In genomic region chr1:121842381-121843075, GRCm38 (mm10) we compare ENCODE assay signal across 21 mouse cellular contexts.
DNase-seq lines count a peak whose midpoint lies in the region; ATAC-seq and TF ChIP-seq lines count a peak whose summit lies in the region.
"Had no signal": no experiment of that assay in that cellular context is flagged by ENCODE, and none has a peak within 500 bp of the region (broad histone marks: within the 10 kb centered on the region; RNA-seq: fewer than 3 reads in every experiment).

No protein-coding gene starts in this region.

- peak; percentile 60 for DNase-seq in ES-E14 (ENCODE audit: low read depth, low spot score)
- DNase-seq in thymus, postnatal 0 days (ENCODE audit: low spot score), result peak; percentile 56
- DNase-seq in thymus, postnatal 4 days, result peak; percentile 61
- DNase-seq in frontal cortex, postnatal 10 days (ENCODE audit: low spot score in 2 of 2), result no peak
- DNase-seq: adrenal gland, postnatal 14 days; cerebellum, adult 2 months; cerebellum, postnatal 10 days; embryo, embryonic 11 days; gastrocnemius, postnatal 10 days; heart, adult 18-20 months; heart, postnatal 10 days had no signal

- H3K36me3 ChIP-seq in ES-Bruce4 (ENCODE audit: control insufficient read depth, insufficient read depth, low read length, poor library complexity, severe bottlenecking) (no peaks in the 10 kb centered on the region), ES-E14 (ENCODE audit: control insufficient read depth, insufficient read depth, low read length, poor library complexity, severe bottlenecking) (no peaks in the 10 kb centered on the region)
- H3K36me3 ChIP-seq: embryonic facial prominence, embryonic 15.5 days; forebrain, embryonic 10.5 days; forebrain, embryonic 15.5 days; heart, embryonic 10.5 days; intestine, embryonic 15.5 days had no signal

- H3K9me3 ChIP-seq in ES-Bruce4 (replicated peaks; ENCODE audit: control insufficient read depth, insufficient read depth, low read length, poor library complexity, severe bottlenecking) (no peaks in the 10 kb centered on the region), ES-E14 (ENCODE audit: control insufficient read depth, insufficient read depth, low read depth, low read length) (no peaks in the 10 kb centered on the region)
- H3K9me3 ChIP-seq: embryonic facial prominence, embryonic 15.5 days; forebrain, embryonic 10.5 days; forebrain, embryonic 15.5 days; heart, embryonic 10.5 days; intestine, embryonic 15.5 days had no signal

- peak; percentile 67; the same call in 1 of the 2 replicates for TF ChIP-seq EP300 in ES-Bruce4 (IDR thresholded peaks at IDR 0.05; ENCODE audit: insufficient read depth, low read depth, low read length)

- H3K9ac ChIP-seq in ES-Bruce4 (ENCODE audit: low read depth, poor library complexity, severe bottlenecking), result no peak overlapping the region
- no peak overlapping the region for H3K9ac ChIP-seq in ES-E14 (ENCODE audit: insufficient read depth, low read depth, low read length, poor library complexity, severe bottlenecking)
- H3K9ac ChIP-seq: embryonic facial prominence, embryonic 15.5 days; forebrain, embryonic 15.5 days; hindbrain, embryonic 14.5 days; intestine, embryonic 15.5 days had no signal

- H3K4me3 ChIP-seq in ES-Bruce4 (ENCODE audit: low read depth, low read length), result no peak overlapping the region
- no peak overlapping the region for H3K4me3 ChIP-seq in ES-E14 (ENCODE audit: insufficient read depth in 1 of 2, low read depth in 1 of 2, low read length in 2 of 2, poor library complexity in 1 of 2, severe bottlenecking in 1 of 2)
- H3K4me3 ChIP-seq: embryonic facial prominence, embryonic 15.5 days; erythroblast, embryonic 14.5 days; forebrain, embryonic 10.5 days; forebrain, embryonic 15.5 days; heart, embryonic 10.5 days; intestine, embryonic 15.5 days had no signal

- no peak for ATAC-seq in cerebellum, adult (ENCODE audit: insufficient number of reproducible peaks, low FRiP score, low TSS enrichment)
- ATAC-seq: activated CD4-positive, CD25-positive, alpha-beta regulatory T cell, adult 4 months; forebrain, embryonic 15.5 days; intestine, embryonic 15.5 days had no signal

- H3K4me1 ChIP-seq in ES-Bruce4 (ENCODE audit: control insufficient read depth, insufficient read depth, low read length) (peaks cover 6% of the 10 kb centered on the region), ES-E14 (ENCODE audit: control insufficient read depth in 2 of 2, insufficient read depth in 2 of 2, low read length in 2 of 2, poor library complexity in 1 of 2) (peaks cover 0 to 3% of the 10 kb centered on the region in 2 experiments; a peak in 1 of 4 replicates)
- H3K4me1 ChIP-seq: embryonic facial prominence, embryonic 15.5 days; forebrain, embryonic 10.5 days; forebrain, embryonic 15.5 days; heart, embryonic 10.5 days; intestine, embryonic 15.5 days had no signal

- H3K27ac ChIP-seq in ES-Bruce4 (ENCODE audit: insufficient read depth, low read length) (no peak overlapping the region), ES-E14 (ENCODE audit: insufficient read depth, low read depth, low read length, poor library complexity, severe bottlenecking) (no peak overlapping the region)
- H3K27ac ChIP-seq: embryonic facial prominence, embryonic 15.5 days; forebrain, embryonic 10.5 days; forebrain, embryonic 15.5 days; heart, embryonic 10.5 days; hindbrain, embryonic 14.5 days; intestine, embryonic 15.5 days had no signal

- no peak for TF ChIP-seq POLR2A in ES-Bruce4 (IDR thresholded peaks at IDR 0.05; ENCODE audit: insufficient read depth, low read length)

- H3K27me3 ChIP-seq in ES-Bruce4 (ENCODE audit: control insufficient read depth, insufficient read depth, low read length, poor library complexity, severe bottlenecking), result no peaks in the 10 kb centered on the region
- H3K27me3 ChIP-seq: embryonic facial prominence, embryonic 15.5 days; forebrain, embryonic 15.5 days; intestine, embryonic 15.5 days had no signal

- in situ Hi-C loops in ES-E14 (cut with MboI; ENCODE audit: low sequenced_read_pairs in 2 of 2, unreplicated experiment in 2 of 2), result no loop called here

- no peak for TF ChIP-seq CTCF in ES-Bruce4 (IDR thresholded peaks at IDR 0.05; ENCODE audit: low read depth, low read length)

TF ChIP-seq in ES-E14, 5 proteins besides CTCF, POLR2A, EP300 and RAD21:
- TF ChIP-seq MAFK (IDR thresholded peaks at IDR 0.05; ENCODE audit: insufficient read depth, low read depth, low read length) (peak; percentile 54; the same call in 1 of the 2 replicates), ZC3H11A (IDR thresholded peaks at IDR 0.05; ENCODE audit: borderline replicate concordance, low read depth, low read length) (no peak)

Comparison
In these comparisons a context has a peak if more than half of its experiments do, and no peak if none do; other contexts are left out.
1. DNase-seq: peak in ES-E14 (single experiment), thymus, postnatal 0 days (single experiment) and thymus, postnatal 4 days (single experiment); none in frontal cortex, postnatal 10 days (0 of 2).